9 mouse cellular contexts compared by ENCODE assay signal in the genomic region with DNA sequence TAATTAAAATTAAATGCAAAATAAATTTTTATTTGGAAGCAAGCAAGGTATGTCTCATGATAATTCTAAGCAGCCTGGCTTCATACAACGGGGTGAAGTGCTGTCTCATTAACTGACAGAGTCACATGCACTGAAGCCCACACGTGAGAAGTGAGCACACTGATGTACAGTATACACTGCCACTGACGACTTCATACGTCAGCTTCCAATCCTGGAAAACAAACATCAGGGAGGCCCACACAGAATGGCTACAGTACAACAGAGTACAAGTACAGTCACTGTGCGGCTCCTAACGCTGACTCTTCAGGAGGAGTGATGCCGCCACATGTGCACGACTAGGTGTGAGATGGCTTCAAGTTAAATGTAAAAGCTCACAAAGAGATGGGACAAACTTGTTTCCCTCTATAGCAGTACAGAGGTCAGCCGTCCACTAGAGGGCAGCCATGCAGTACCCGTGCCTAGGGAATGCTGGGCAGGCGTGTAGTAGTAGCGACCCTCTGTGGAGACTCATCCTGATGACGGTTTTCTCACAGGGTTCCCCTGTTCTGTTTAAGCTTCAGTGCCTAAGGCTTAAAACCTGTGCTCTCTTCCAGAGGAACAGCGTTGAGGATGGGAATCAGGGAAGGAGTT. TPM values are rescaled to one million over a fixed set of nuclear protein-coding genes. Genes with fewer than 3 reads are reported as not detected.
A peak's percentile ranks its signal among the peaks of the same experiment; 100 is the strongest.
DNase-seq lines count a peak whose midpoint lies in the region; ATAC-seq and TF ChIP-seq lines count a peak whose summit lies in the region.
"Had no signal": no experiment of that assay in that cellular context is flagged by ENCODE, and none has a peak within 500 bp of the region (broad histone marks: within the 10 kb centered on the region; RNA-seq: fewer than 3 reads in every experiment).

No protein-coding gene starts in this region.

- peak; percentile 97 for TF ChIP-seq CTCF in liver, embryonic 14.5 days (IDR thresholded peaks at IDR 0.05; ENCODE audit: low read depth)
- peak; percentile 97 for TF ChIP-seq CTCF in stomach, postnatal 0 days (IDR thresholded peaks at IDR 0.05; ENCODE audit: low read depth)

- no peaks in the 10 kb centered on the region for H3K9me3 ChIP-seq in forebrain, embryonic 11.5 days (ENCODE audit: control insufficient read depth, low read length)
- no peaks in the 10 kb centered on the region for H3K9me3 ChIP-seq in heart, embryonic 15.5 days (replicated peaks)
- H3K9me3 ChIP-seq in liver, embryonic 14.5 days (ENCODE audit: control insufficient read depth, low read length): no peaks in the 10 kb centered on the region
- no peaks in the 10 kb centered on the region for H3K9me3 ChIP-seq in neural tube, embryonic 12.5 days
- no peaks in the 10 kb centered on the region for H3K9me3 ChIP-seq in stomach, postnatal 0 days (ENCODE audit: control insufficient read depth, low read length)
- H3K9me3 ChIP-seq: embryonic facial prominence, embryonic 15.5 days had no signal

- no peaks in the 10 kb centered on the region for H3K27me3 ChIP-seq in forebrain, embryonic 11.5 days (ENCODE audit: control insufficient read depth, insufficient read depth, low read length)
- no peaks in the 10 kb centered on the region for H3K27me3 ChIP-seq in heart, embryonic 15.5 days
- H3K27me3 ChIP-seq in liver, embryonic 14.5 days (ENCODE audit: control insufficient read depth, insufficient read depth, low read length): no peaks in the 10 kb centered on the region
- no peaks in the 10 kb centered on the region for H3K27me3 ChIP-seq in neural tube, embryonic 12.5 days (replicated peaks)
- H3K27me3 ChIP-seq in stomach, postnatal 0 days (ENCODE audit: control insufficient read depth, insufficient read depth, low read length): no peaks in the 10 kb centered on the region
- H3K27me3 ChIP-seq: embryonic facial prominence, embryonic 15.5 days had no signal

- H3K9ac ChIP-seq in forebrain, embryonic 11.5 days (ENCODE audit: low read length): no peak overlapping the region
- H3K9ac ChIP-seq in heart, embryonic 15.5 days: no peak overlapping the region
- no peak overlapping the region for H3K9ac ChIP-seq in liver, embryonic 14.5 days (replicated peaks)
- H3K9ac ChIP-seq in neural tube, embryonic 12.5 days: no peak overlapping the region
- H3K9ac ChIP-seq in stomach, postnatal 0 days (ENCODE audit: low read length): no peak overlapping the region
- H3K9ac ChIP-seq: embryonic facial prominence, embryonic 15.5 days had no signal

- no peak for TF ChIP-seq EP300 in liver, embryonic 14.5 days (IDR thresholded peaks at IDR 0.05; ENCODE audit: low read depth)
- no peak for TF ChIP-seq EP300 in stomach, postnatal 0 days (optimal IDR thresholded peaks at IDR 0.05)

- DNase-seq in brain, embryonic 18.5 days (ENCODE audit: low read depth, low spot score): peak; percentile 39
- peak; percentile 89 for DNase-seq in forebrain, embryonic 11.5 days (ENCODE audit: low spot score)
- peak; percentile 91 for DNase-seq in kidney, postnatal 10 days
- peak; percentile 57 to 62 (median 59) for DNase-seq in liver, embryonic 14.5 days (ENCODE audit: low read depth in 3 of 3, low spot score in 3 of 3)
- peak; percentile 81 for DNase-seq in stomach, postnatal 0 days (ENCODE audit: low spot score)

- WGBS in forebrain, embryonic 11.5 days: 37% methylated on average over 14 of the region's 14 CpGs
- 27% methylated on average over 14 of the region's 14 CpGs for WGBS in heart, embryonic 15.5 days
- 26% methylated on average over 14 of the region's 14 CpGs for WGBS in liver, embryonic 14.5 days (ENCODE audit: insufficient replicate concordance)
- 35% methylated on average over 14 of the region's 14 CpGs for WGBS in neural tube, embryonic 12.5 days
- WGBS in stomach, postnatal 0 days: 23% methylated on average over 14 of the region's 14 CpGs

- H3K4me1 ChIP-seq in forebrain, embryonic 11.5 days (replicated peaks; ENCODE audit: control insufficient read depth, insufficient read depth, low read length): no peaks in the 10 kb centered on the region
- peaks cover 4% of the 10 kb centered on the region for H3K4me1 ChIP-seq in heart, embryonic 15.5 days (replicated peaks)
- H3K4me1 ChIP-seq in liver, embryonic 14.5 days (replicated peaks; ENCODE audit: control insufficient read depth in 2 of 2, insufficient read depth in 2 of 2, low read length in 1 of 2): peaks cover 7 to 11% of the 10 kb centered on the region in 2 experiments
- H3K4me1 ChIP-seq in neural tube, embryonic 12.5 days: no peaks in the 10 kb centered on the region
- H3K4me1 ChIP-seq in stomach, postnatal 0 days (replicated peaks; ENCODE audit: control insufficient read depth, insufficient read depth): no peaks in the 10 kb centered on the region
- H3K4me1 ChIP-seq: embryonic facial prominence, embryonic 15.5 days had no signal

- H3K36me3 ChIP-seq in forebrain, embryonic 11.5 days (ENCODE audit: control insufficient read depth, insufficient read depth, low read length): no peaks in the 10 kb centered on the region
- peaks cover 31% of the 10 kb centered on the region for H3K36me3 ChIP-seq in heart, embryonic 15.5 days
- peaks cover 15% of the 10 kb centered on the region for H3K36me3 ChIP-seq in liver, embryonic 14.5 days (replicated peaks; ENCODE audit: control insufficient read depth, insufficient read depth, low read depth)
- peaks cover 25% of the 10 kb centered on the region for H3K36me3 ChIP-seq in neural tube, embryonic 12.5 days
- peaks cover 4% of the 10 kb centered on the region; the same call in 1 of the 2 replicates for H3K36me3 ChIP-seq in stomach, postnatal 0 days (ENCODE audit: control insufficient read depth, insufficient read depth, low read length)

- H3K27ac ChIP-seq in forebrain, embryonic 11.5 days (ENCODE audit: low read depth, low read length): no peak overlapping the region
- H3K27ac ChIP-seq in heart, embryonic 15.5 days: no peak overlapping the region
- H3K27ac ChIP-seq in liver, embryonic 14.5 days: no peak overlapping the region
- no peak overlapping the region for H3K27ac ChIP-seq in neural tube, embryonic 12.5 days
- H3K27ac ChIP-seq in stomach, postnatal 0 days (replicated peaks): no peak overlapping the region
- H3K27ac ChIP-seq: embryonic facial prominence, embryonic 15.5 days had no signal

- peak; percentile 86 for ATAC-seq in CD4-positive, CD25-positive, alpha-beta regulatory T cell, adult 4 months
- peak; percentile 89 for ATAC-seq in forebrain, embryonic 11.5 days (replicated peaks; ENCODE audit: low FRiP score)
- peak; percentile 87; the same call in 1 of the 2 replicates for ATAC-seq in heart, embryonic 15.5 days (replicated peaks; ENCODE audit: insufficient number of reproducible peaks, insufficient read depth, low FRiP score, low read depth)
- ATAC-seq in liver, embryonic 14.5 days (ENCODE audit: insufficient read depth): peak; percentile 73
- ATAC-seq in neural tube, embryonic 12.5 days (ENCODE audit: low FRiP score, low read depth): peak; percentile 93
- ATAC-seq in stomach, postnatal 0 days (ENCODE audit: low FRiP score, low TSS enrichment): peak; percentile 90

- H3K4me2 ChIP-seq in forebrain, embryonic 11.5 days (ENCODE audit: low read depth, low read length, severe bottlenecking): no peak overlapping the region
- no peak overlapping the region for H3K4me2 ChIP-seq in heart, embryonic 15.5 days
- no peak overlapping the region for H3K4me2 ChIP-seq in liver, embryonic 14.5 days (ENCODE audit: low read depth)
- H3K4me2 ChIP-seq in neural tube, embryonic 12.5 days (replicated peaks): no peak overlapping the region
- H3K4me2 ChIP-seq in stomach, postnatal 0 days (replicated peaks; ENCODE audit: low read depth): no peak overlapping the region
- H3K4me2 ChIP-seq: embryonic facial prominence, embryonic 15.5 days had no signal

- no peak overlapping the region for H3K4me3 ChIP-seq in forebrain, embryonic 11.5 days (ENCODE audit: low read depth, low read length)
- H3K4me3 ChIP-seq in heart, embryonic 15.5 days: no peak overlapping the region
- no peak overlapping the region for H3K4me3 ChIP-seq in liver, embryonic 14.5 days (ENCODE audit: insufficient read depth in 1 of 2, low read depth in 2 of 2, low read length in 2 of 2)
- H3K4me3 ChIP-seq in neural tube, embryonic 12.5 days: no peak overlapping the region
- no peak overlapping the region for H3K4me3 ChIP-seq in stomach, postnatal 0 days (ENCODE audit: low read depth, low read length)
- H3K4me3 ChIP-seq: embryonic facial prominence, embryonic 15.5 days had no signal

RNA-seq across cellular contexts. Expression of gene Donson, which starts 6.0 kb away (rescaled TPM):
- polyA plus RNA-seq in CD4-positive, CD25-positive, alpha-beta regulatory T cell, adult 4 months (2017; shearing (Covaris generic)): 10 to 100 TPM; 13.4 to 31.8 TPM
- 42.1 and 42.7 TPM in 2 replicates for polyA plus RNA-seq in forebrain, embryonic 11.5 days (2014; fragmentation: Nextera tagmentation; extraction: Ambion mirVana)
- polyA plus RNA-seq in heart, embryonic 15.5 days (2015; fragmentation: Nextera tagmentation; extraction: Ambion mirVana): 10.7 and 12.3 TPM in 2 replicates
- 13.8 and 26.2 TPM in 2 replicates for polyA plus RNA-seq in liver, embryonic 14.5 days (2012; rRNA removed)
- 32.0 and 32.8 TPM in 2 replicates for polyA plus RNA-seq in liver, embryonic 14.5 days (2014; fragmentation: Nextera tagmentation; extraction: Ambion mirVana)
- polyA plus RNA-seq in neural tube, embryonic 12.5 days (2016; fragmentation: Nextera tagmentation; extraction: Ambion mirVana): 26.1 and 30.5 TPM in 2 replicates
- 5.4 TPM in 2 replicates for polyA plus RNA-seq in stomach, postnatal 0 days (2015; fragmentation: Nextera tagmentation; extraction: Ambion mirVana)

RNA-seq across cellular contexts. Expression of gene Cryzl1, which starts 34.2 kb away (rescaled TPM):
- polyA plus RNA-seq in CD4-positive, CD25-positive, alpha-beta regulatory T cell, adult 4 months (2017; shearing (Covaris generic)): 10 to 100 TPM; 65.7 to 82.1 TPM
- polyA plus RNA-seq in forebrain, embryonic 11.5 days (2014; fragmentation: Nextera tagmentation; extraction: Ambion mirVana): 73.6 and 83.6 TPM in 2 replicates
- polyA plus RNA-seq in heart, embryonic 15.5 days (2015; fragmentation: Nextera tagmentation; extraction: Ambion mirVana): 50.7 and 56.2 TPM in 2 replicates
- polyA plus RNA-seq in liver, embryonic 14.5 days (2012; rRNA removed): 12.1 and 17.9 TPM in 2 replicates
- 29.7 and 32.3 TPM in 2 replicates for polyA plus RNA-seq in liver, embryonic 14.5 days (2014; fragmentation: Nextera tagmentation; extraction: Ambion mirVana)
- 70.0 and 80.7 TPM in 2 replicates for polyA plus RNA-seq in neural tube, embryonic 12.5 days (2016; fragmentation: Nextera tagmentation; extraction: Ambion mirVana)
- 45.2 and 45.3 TPM in 2 replicates for polyA plus RNA-seq in stomach, postnatal 0 days (2015; fragmentation: Nextera tagmentation; extraction: Ambion mirVana)

RNA-seq across cellular contexts. Expression of gene Itsn1, which starts 34.5 kb away (rescaled TPM):
- polyA plus RNA-seq in CD4-positive, CD25-positive, alpha-beta regulatory T cell, adult 4 months (2017; shearing (Covaris generic)): 1 to 10 TPM; 2.1 to 2.4 TPM
- polyA plus RNA-seq in forebrain, embryonic 11.5 days (2014; fragmentation: Nextera tagmentation; extraction: Ambion mirVana): 55.2 and 60.2 TPM in 2 replicates
- polyA plus RNA-seq in heart, embryonic 15.5 days (2015; fragmentation: Nextera tagmentation; extraction: Ambion mirVana): 17.6 and 22.3 TPM in 2 replicates
- 46.8 and 54.4 TPM in 2 replicates for polyA plus RNA-seq in liver, embryonic 14.5 days (2012; rRNA removed)
- polyA plus RNA-seq in liver, embryonic 14.5 days (2014; fragmentation: Nextera tagmentation; extraction: Ambion mirVana): 30.6 and 31.4 TPM in 2 replicates
- polyA plus RNA-seq in neural tube, embryonic 12.5 days (2016; fragmentation: Nextera tagmentation; extraction: Ambion mirVana): 74.4 and 75.3 TPM in 2 replicates
- polyA plus RNA-seq in stomach, postnatal 0 days (2015; fragmentation: Nextera tagmentation; extraction: Ambion mirVana): 7.8 and 8.7 TPM in 2 replicates

RNA-seq across cellular contexts. Expression of gene Son, which starts 47.3 kb away (rescaled TPM):
- 100 to 1,000 TPM; 153 to 230 TPM for polyA plus RNA-seq in CD4-positive, CD25-positive, alpha-beta regulatory T cell, adult 4 months (2017; shearing (Covaris generic))
- polyA plus RNA-seq in forebrain, embryonic 11.5 days (2014; fragmentation: Nextera tagmentation; extraction: Ambion mirVana): 140 and 150 TPM in 2 replicates
- 76.8 and 81.4 TPM in 2 replicates for polyA plus RNA-seq in heart, embryonic 15.5 days (2015; fragmentation: Nextera tagmentation; extraction: Ambion mirVana)
- 48.2 and 64.2 TPM in 2 replicates for polyA plus RNA-seq in liver, embryonic 14.5 days (2012; rRNA removed)
- 42.9 and 45.0 TPM in 2 replicates for polyA plus RNA-seq in liver, embryonic 14.5 days (2014; fragmentation: Nextera tagmentation; extraction: Ambion mirVana)
- 141 and 154 TPM in 2 replicates for polyA plus RNA-seq in neural tube, embryonic 12.5 days (2016; fragmentation: Nextera tagmentation; extraction: Ambion mirVana)
- polyA plus RNA-seq in stomach, postnatal 0 days (2015; fragmentation: Nextera tagmentation; extraction: Ambion mirVana): 62.3 and 65.8 TPM in 2 replicates

RNA-seq across cellular contexts. Expression of gene Gart, which starts 47.8 kb away (rescaled TPM):
- 10 to 100 TPM; 60.1 to 96.6 TPM for polyA plus RNA-seq in CD4-positive, CD25-positive, alpha-beta regulatory T cell, adult 4 months (2017; shearing (Covaris generic))
- 145 and 150 TPM in 2 replicates for polyA plus RNA-seq in forebrain, embryonic 11.5 days (2014; fragmentation: Nextera tagmentation; extraction: Ambion mirVana)
- 61.2 and 78.8 TPM in 2 replicates for polyA plus RNA-seq in heart, embryonic 15.5 days (2015; fragmentation: Nextera tagmentation; extraction: Ambion mirVana)
- polyA plus RNA-seq in liver, embryonic 14.5 days (2012; rRNA removed): 35.1 and 42.3 TPM in 2 replicates
- polyA plus RNA-seq in liver, embryonic 14.5 days (2014; fragmentation: Nextera tagmentation; extraction: Ambion mirVana): 61.3 and 75.1 TPM in 2 replicates
- 89.0 and 92.3 TPM in 2 replicates for polyA plus RNA-seq in neural tube, embryonic 12.5 days (2016; fragmentation: Nextera tagmentation; extraction: Ambion mirVana)
- polyA plus RNA-seq in stomach, postnatal 0 days (2015; fragmentation: Nextera tagmentation; extraction: Ambion mirVana): 35.7 and 36.4 TPM in 2 replicates

Comparison
In these comparisons a context has a peak if more than half of its experiments do, and no peak if none do; other contexts are left out.
1. DNase-seq: peak in every context shown above with its lines; median percentile 91 in kidney, postnatal 10 days; 89 in forebrain, embryonic 11.5 days; 81 in stomach, postnatal 0 days; 59 in liver, embryonic 14.5 days; 39 in brain, embryonic 18.5 days.